Mouse (Mus musculus): ENCODE data around the gene Prrg2. TPM values are rescaled to one million over a fixed set of nuclear protein-coding genes. Genes with fewer than 3 reads are reported as not detected.

Gene Prrg2
- polyA plus RNA-seq, 1 experiment from 2014 or later = 14.5 TPM

- Histone ChIP-seq H3K27ac (no peak overlapping the region), H3K9me3 (no peaks in the 10 kb centered on the region), H3K9ac (replicated peaks) (no peak overlapping the region), H3K27me3 (no peaks in the 10 kb centered on the region), H3K4me2 (replicated peaks) (no peak overlapping the region), H3K36me3 (peaks cover 61% of the 10 kb centered on the region), H3K4me1 (replicated peaks) (peaks cover 35% of the 10 kb centered on the region), H3K4me3 (replicated peaks) (no peak overlapping the region)
- no peak for ATAC-seq
- 89% methylated on average over 4 of the region's 4 CpGs for WGBS
Observed at GRCm38 (mm10) chr7:45012824-45013223, 49.7 kb downstream of the Prrg2 start.

- peaks cover 69% of the 10 kb centered on the region for H3K36me3 ChIP-seq
- no peaks in the 10 kb centered on the region for H3K9me3 ChIP-seq
- no peak for ATAC-seq
- H3K4me3 ChIP-seq (replicated peaks) = no peak overlapping the region
- H3K4me2 ChIP-seq (replicated peaks) = no peak overlapping the region
- 97% methylated on average over 6 of the region's 6 CpGs for WGBS
- H3K27me3 ChIP-seq = no peaks in the 10 kb centered on the region
- H3K4me1 ChIP-seq (replicated peaks) = peaks cover 29% of the 10 kb centered on the region
- H3K9ac ChIP-seq (replicated peaks) = no peak overlapping the region
- H3K27ac ChIP-seq = no peak overlapping the region
Observed at GRCm38 (mm10) chr7:45012011-45012410, 50.5 kb downstream of the Prrg2 start.

GRCm38 (mm10) chr7:45008411-45008810 lies 54.1 kb downstream of the Prrg2 start:
- H3K4me3 ChIP-seq (replicated peaks) = no peak overlapping the region
- peaks cover 3% of the 10 kb centered on the region; the same call in 1 of the 2 replicates for H3K4me1 ChIP-seq (replicated peaks)
- no peak for ATAC-seq
- no peak overlapping the region for H3K27ac ChIP-seq
- no peaks in the 10 kb centered on the region for H3K27me3 ChIP-seq
- peaks cover 97% of the 10 kb centered on the region for H3K36me3 ChIP-seq
- H3K9me3 ChIP-seq = no peaks in the 10 kb centered on the region
- 94% methylated on average over 19 of the region's 19 CpGs for WGBS
- no peak overlapping the region for H3K9ac ChIP-seq (replicated peaks)
- no peak overlapping the region for H3K4me2 ChIP-seq (replicated peaks)

- H3K9ac ChIP-seq (replicated peaks) = no peak overlapping the region
- no peak overlapping the region for H3K27ac ChIP-seq
- peaks cover 97% of the 10 kb centered on the region for H3K36me3 ChIP-seq
- H3K4me1 ChIP-seq (replicated peaks) = no peaks in the 10 kb centered on the region
- no peak overlapping the region for H3K4me3 ChIP-seq (replicated peaks)
- no peak overlapping the region for H3K4me2 ChIP-seq (replicated peaks)
- no peaks in the 10 kb centered on the region for H3K27me3 ChIP-seq
- 91% methylated on average over 26 of the region's 30 CpGs for WGBS
- no peak for ATAC-seq
- no peaks in the 10 kb centered on the region for H3K9me3 ChIP-seq
Observed at GRCm38 (mm10) chr7:45007846-45008245, 54.6 kb downstream of the Prrg2 start.

GRCm38 (mm10) chr7:45007141-45007540 lies 55.3 kb downstream of the Prrg2 start:
- WGBS = 96% methylated on average over 29 of the region's 29 CpGs
- Histone ChIP-seq H3K4me1 (replicated peaks) (no peaks in the 10 kb centered on the region), H3K4me2 (replicated peaks) (no peak overlapping the region), H3K27ac (no peak overlapping the region), H3K9me3 (no peaks in the 10 kb centered on the region), H3K36me3 (peaks cover 97% of the 10 kb centered on the region), H3K27me3 (no peaks in the 10 kb centered on the region), H3K9ac (replicated peaks) (no peak overlapping the region), H3K4me3 (replicated peaks) (no peak overlapping the region)
- no peak for ATAC-seq

- WGBS = 94% methylated on average over 12 of the region's 12 CpGs
- no peak overlapping the region for H3K27ac ChIP-seq
Observed at GRCm38 (mm10) chr7:45006503-45006902, 56.0 kb downstream of the Prrg2 start.

GRCm38 (mm10) chr7:45005321-45005992 lies 57.0 kb downstream of the Prrg2 start:
- peaks cover 99% of the 10 kb centered on the region for H3K36me3 ChIP-seq
- H3K4me2 ChIP-seq (replicated peaks) = no peak overlapping the region
- H3K27ac ChIP-seq = no peak overlapping the region
- no peaks in the 10 kb centered on the region for H3K27me3 ChIP-seq
- 93% methylated on average over 6 of the region's 6 CpGs for WGBS
- no peaks in the 10 kb centered on the region for H3K4me1 ChIP-seq (replicated peaks)
- no peak overlapping the region for H3K4me3 ChIP-seq (replicated peaks)
- no peak overlapping the region; the same call in 1 of the 2 replicates for H3K9ac ChIP-seq (replicated peaks)
- H3K9me3 ChIP-seq = no peaks in the 10 kb centered on the region
- ATAC-seq = no peak

More at GRCm38 (mm10) chr7:45006503-45006902, 56.0 kb downstream of the Prrg2 start:
- H3K4me1 ChIP-seq (replicated peaks) = no peaks in the 10 kb centered on the region
- H3K27me3 ChIP-seq = no peaks in the 10 kb centered on the region
- H3K4me2 ChIP-seq (replicated peaks) = no peak overlapping the region
- H3K36me3 ChIP-seq = peaks cover 97% of the 10 kb centered on the region
- no peak for ATAC-seq
- H3K9me3 ChIP-seq = no peaks in the 10 kb centered on the region
- no peak overlapping the region for H3K9ac ChIP-seq (replicated peaks)
- H3K4me3 ChIP-seq (replicated peaks) = no peak overlapping the region

- 92% methylated on average over 3 of the region's 3 CpGs for WGBS
- Histone ChIP-seq H3K9me3 (no peaks in the 10 kb centered on the region), H3K9ac (replicated peaks) (no peak overlapping the region), H3K27ac (no peak overlapping the region), H3K4me2 (replicated peaks) (no peak overlapping the region), H3K4me1 (replicated peaks) (peaks cover 3% of the 10 kb centered on the region; the same call in 1 of the 2 replicates), H3K36me3 (peaks cover 99% of the 10 kb centered on the region), H3K27me3 (no peaks in the 10 kb centered on the region), H3K4me3 (replicated peaks) (no peak overlapping the region)
- no peak for ATAC-seq
Observed at GRCm38 (mm10) chr7:45004546-45004945, 57.9 kb downstream of the Prrg2 start.

Small RNA genes within 50 kb of the gene (microRNA-seq; reads per million reads assigned to microRNA genes)
- gene Mir7054 = 0.82 reads per million

Other genes with a start within 250 kb of the Prrg2 start
- 55.7 and 61.3 TPM in 2 replicates for gene Nup62, start 246.6 kb downstream of the Prrg2 start, polyA plus RNA-seq (2015; fragmentation: Nextera tagmentation; extraction: Ambion mirVana)
- gene Il4i1, start 246.3 kb downstream of the Prrg2 start, polyA plus RNA-seq (2015; fragmentation: Nextera tagmentation; extraction: Ambion mirVana) = 2.0 and 2.1 TPM in 2 replicates
- 3.8 and 5.4 TPM in 2 replicates for gene Atf5, start 246.0 kb downstream of the Prrg2 start, polyA plus RNA-seq (2015; fragmentation: Nextera tagmentation; extraction: Ambion mirVana)
- 78.9 and 88.2 TPM in 2 replicates for gene Akt1s1, start 213.7 kb downstream of the Prrg2 start, polyA plus RNA-seq (2015; fragmentation: Nextera tagmentation; extraction: Ambion mirVana)
- gene Tbc1d17, start 213.6 kb downstream of the Prrg2 start, polyA plus RNA-seq (2015; fragmentation: Nextera tagmentation; extraction: Ambion mirVana) = 109 and 110 TPM in 2 replicates
- gene Pnkp, start 205.5 kb downstream of the Prrg2 start, polyA plus RNA-seq (2015; fragmentation: Nextera tagmentation; extraction: Ambion mirVana) = 32.3 and 38.5 TPM in 2 replicates
- gene Ptov1, start 192.9 kb downstream of the Prrg2 start, polyA plus RNA-seq (2015; fragmentation: Nextera tagmentation; extraction: Ambion mirVana) = 524 and 584 TPM in 2 replicates
- 151 and 162 TPM in 2 replicates for gene Med25, start 170.0 kb downstream of the Prrg2 start, polyA plus RNA-seq (2015; fragmentation: Nextera tagmentation; extraction: Ambion mirVana)
- 24.2 and 26.9 TPM in 2 replicates for gene Fuz, start 166.6 kb downstream of the Prrg2 start, polyA plus RNA-seq (2015; fragmentation: Nextera tagmentation; extraction: Ambion mirVana)
- gene Ap2a1, start 133.2 kb downstream of the Prrg2 start, polyA plus RNA-seq (2015; fragmentation: Nextera tagmentation; extraction: Ambion mirVana) = 98.1 and 98.6 TPM in 2 replicates
- 0.17 TPM in 1 of 2 replicates, not detected in the other for gene Tsks, start 119.5 kb downstream of the Prrg2 start, polyA plus RNA-seq (2015; fragmentation: Nextera tagmentation; extraction: Ambion mirVana)
- gene Cpt1c, start 87.8 kb downstream of the Prrg2 start, polyA plus RNA-seq (2015; fragmentation: Nextera tagmentation; extraction: Ambion mirVana) = 47.0 and 56.0 TPM in 2 replicates
- 784 and 789 TPM in 2 replicates for gene Prmt1, start 76.1 kb downstream of the Prrg2 start, polyA plus RNA-seq (2015; fragmentation: Nextera tagmentation; extraction: Ambion mirVana)
- gene Irf3, start 65.0 kb downstream of the Prrg2 start, polyA plus RNA-seq (2015; fragmentation: Nextera tagmentation; extraction: Ambion mirVana) = 63.0 and 70.7 TPM in 2 replicates
- gene Bcl2l12, start 64.0 kb downstream of the Prrg2 start, polyA plus RNA-seq (2015; fragmentation: Nextera tagmentation; extraction: Ambion mirVana) = 21.3 and 21.6 TPM in 2 replicates
- 38.1 and 47.7 TPM in 2 replicates for gene Scaf1, start 46.3 kb downstream of the Prrg2 start, polyA plus RNA-seq (2015; fragmentation: Nextera tagmentation; extraction: Ambion mirVana)
- gene Rras, start 44.7 kb downstream of the Prrg2 start, polyA plus RNA-seq (2015; fragmentation: Nextera tagmentation; extraction: Ambion mirVana) = 8.4 and 9.6 TPM in 2 replicates
- 14.0 and 17.0 TPM in 2 replicates for gene Prr12, start 9.8 kb downstream of the Prrg2 start, polyA plus RNA-seq (2015; fragmentation: Nextera tagmentation; extraction: Ambion mirVana)
- gene Nosip, start 248 bp downstream of the Prrg2 start, polyA plus RNA-seq (2015; fragmentation: Nextera tagmentation; extraction: Ambion mirVana) = 56.5 and 61.8 TPM in 2 replicates
- 57.7 and 69.8 TPM in 2 replicates for gene Rcn3, start 29.5 kb upstream of the Prrg2 start, polyA plus RNA-seq (2015; fragmentation: Nextera tagmentation; extraction: Ambion mirVana)
- gene Fcgrt, start 41.2 kb upstream of the Prrg2 start, polyA plus RNA-seq (2015; fragmentation: Nextera tagmentation; extraction: Ambion mirVana) = 17.6 and 18.4 TPM in 2 replicates
- gene Rps11, start 61.8 kb upstream of the Prrg2 start, polyA plus RNA-seq (2015; fragmentation: Nextera tagmentation; extraction: Ambion mirVana) = 1,074 TPM in 2 replicates
- gene Rpl13a, start 66.1 kb upstream of the Prrg2 start, polyA plus RNA-seq (2015; fragmentation: Nextera tagmentation; extraction: Ambion mirVana) = 838 and 877 TPM in 2 replicates
- 0.24 TPM in 1 of 2 replicates, not detected in the other for gene Gm45713, start 73.6 kb upstream of the Prrg2 start, polyA plus RNA-seq (2015; fragmentation: Nextera tagmentation; extraction: Ambion mirVana)
- 0.82 and 1.3 TPM in 2 replicates for gene Flt3l, start 73.8 kb upstream of the Prrg2 start, polyA plus RNA-seq (2015; fragmentation: Nextera tagmentation; extraction: Ambion mirVana)
- 93.0 and 96.0 TPM in 2 replicates for gene Pih1d1, start 91.6 kb upstream of the Prrg2 start, polyA plus RNA-seq (2015; fragmentation: Nextera tagmentation; extraction: Ambion mirVana)
- 24.7 and 27.2 TPM in 2 replicates for gene Aldh16a1, start 91.9 kb upstream of the Prrg2 start, polyA plus RNA-seq (2015; fragmentation: Nextera tagmentation; extraction: Ambion mirVana)
- 0.34 and 1.8 TPM in 2 replicates for gene Slc17a7, start 101.3 kb upstream of the Prrg2 start, polyA plus RNA-seq (2015; fragmentation: Nextera tagmentation; extraction: Ambion mirVana)
- not detected in 2 replicates for gene Gfy, start 116.9 kb upstream of the Prrg2 start, polyA plus RNA-seq (2015; fragmentation: Nextera tagmentation; extraction: Ambion mirVana)
- gene Pth2, start 118.3 kb upstream of the Prrg2 start, polyA plus RNA-seq (2015; fragmentation: Nextera tagmentation; extraction: Ambion mirVana) = 1.8 and 2.1 TPM in 2 replicates
- gene Ccdc155, start 142.2 kb upstream of the Prrg2 start, polyA plus RNA-seq (2015; fragmentation: Nextera tagmentation; extraction: Ambion mirVana) = 0.59 and 0.97 TPM in 2 replicates
- 1.5 and 1.6 TPM in 2 replicates for gene Dkkl1, start 149.5 kb upstream of the Prrg2 start, polyA plus RNA-seq (2015; fragmentation: Nextera tagmentation; extraction: Ambion mirVana)
- gene Tead2, start 153.1 kb upstream of the Prrg2 start, polyA plus RNA-seq (2015; fragmentation: Nextera tagmentation; extraction: Ambion mirVana) = 112 and 124 TPM in 2 replicates
- 0.84 and 1.5 TPM in 2 replicates for gene Cd37, start 176.4 kb upstream of the Prrg2 start, polyA plus RNA-seq (2015; fragmentation: Nextera tagmentation; extraction: Ambion mirVana)
- 0.24 and 0.28 TPM in 2 replicates for gene Slc6a16, start 178.4 kb upstream of the Prrg2 start, polyA plus RNA-seq (2015; fragmentation: Nextera tagmentation; extraction: Ambion mirVana)
- gene Slc6a21, start 214.8 kb upstream of the Prrg2 start, polyA plus RNA-seq (2015; fragmentation: Nextera tagmentation; extraction: Ambion mirVana) = not detected in 2 replicates

Measured in midbrain, embryonic 13.5 days (tissue).